Mouse (Mus musculus): Measurements from ENCODE around the gene Lrrc36.

Lrrc36 gene

GRCm38 (mm10) chr8:105488082-105488481, 74.7 kb downstream of the Lrrc36 start:
- DNase-seq = no peak

- no peak for DNase-seq
Measured at GRCm38 (mm10) chr8:105489281-105489680, 75.9 kb downstream of the Lrrc36 start.

DNA sequence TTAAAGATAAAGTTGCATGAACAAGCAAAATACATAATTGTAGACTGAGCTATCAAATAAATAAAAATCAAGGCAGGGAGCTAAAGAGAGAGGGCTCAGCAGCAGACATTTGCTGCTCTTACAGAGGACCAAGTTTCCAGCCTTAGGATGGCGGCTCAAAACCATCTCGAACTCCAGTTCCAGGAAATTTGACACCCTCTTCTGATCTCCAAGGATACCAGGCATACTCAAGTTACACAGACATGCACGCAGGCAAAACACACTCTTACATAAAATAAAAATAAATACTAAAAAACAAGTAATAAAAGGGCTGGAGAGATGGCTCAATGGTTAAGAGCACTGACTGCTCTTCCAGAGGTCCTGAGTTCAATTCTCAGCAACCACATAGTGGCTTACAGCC, 80.1 kb downstream of the Lrrc36 start:
- DNase-seq = no peak

DNA sequence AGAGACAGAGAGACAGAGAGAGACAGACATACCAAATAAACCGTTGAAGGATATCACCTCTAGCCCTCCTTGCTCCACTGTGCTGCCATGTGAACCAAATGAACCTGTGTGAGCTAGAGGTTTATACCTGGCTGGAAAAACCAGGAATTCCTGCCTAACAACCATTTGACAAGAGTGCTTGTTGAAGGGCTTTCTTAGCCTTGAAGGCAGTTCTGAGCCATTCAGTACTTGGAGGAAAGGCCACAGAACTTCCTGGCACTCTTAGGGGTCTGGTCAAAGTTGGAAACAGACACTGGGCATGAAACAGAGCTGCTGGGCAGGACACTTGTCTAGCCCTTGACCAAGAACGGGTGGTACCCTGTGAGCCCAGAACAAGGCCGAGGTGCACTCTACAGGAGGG, 81.2 kb downstream of the Lrrc36 start:
- no peak for DNase-seq

GRCm38 (mm10) chr8:105495350-105496302, 82.3 kb downstream of the Lrrc36 start:
- DNase-seq = no peak

GRCm38 (mm10) chr8:105496439-105497180, 83.2 kb downstream of the Lrrc36 start, which contains the start of gene Zdhhc1:
Zdhhc1 (minus strand) TSS chr8:105496902.
- peak; percentile 87 for DNase-seq

DNA sequence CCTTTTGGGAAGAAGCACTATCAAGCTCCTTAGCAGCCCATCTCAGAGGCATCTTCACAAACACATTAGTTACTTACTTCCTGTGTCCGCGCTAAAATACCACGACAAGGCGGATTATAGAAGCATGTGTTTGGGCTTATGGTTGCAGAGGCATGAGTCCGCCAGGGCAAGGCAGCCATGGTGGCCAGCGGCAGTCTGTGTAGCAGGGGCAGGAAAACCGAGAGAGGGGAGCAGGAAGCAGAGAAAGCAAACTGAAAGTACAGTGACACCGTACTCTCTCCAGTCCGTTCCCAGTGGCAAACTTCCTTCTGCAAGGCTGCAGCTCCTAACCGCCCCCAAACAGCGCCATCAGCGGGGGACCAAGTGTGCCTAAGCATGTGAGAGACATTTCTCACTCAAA, 86.4 kb downstream of the Lrrc36 start:
- peak; percentile 12 for DNase-seq

DNA sequence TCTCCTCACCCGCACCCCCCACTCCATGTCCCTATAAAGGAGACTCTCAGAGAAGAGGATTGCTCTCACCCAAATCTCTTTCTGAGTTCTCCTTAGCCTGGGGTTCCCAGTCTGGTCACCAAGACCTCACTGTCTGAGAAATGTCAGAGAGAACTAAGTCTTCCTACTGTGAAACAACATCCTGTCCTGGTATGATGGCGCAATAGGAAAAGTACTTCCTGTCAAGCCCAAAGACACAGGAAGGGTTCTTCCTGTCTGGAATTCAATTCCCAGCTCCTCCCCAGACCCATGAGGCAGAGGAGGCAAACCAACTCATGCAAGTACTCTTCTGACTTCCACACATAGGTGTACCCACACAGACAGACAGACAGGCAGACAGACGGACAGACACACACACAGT, 91.2 kb downstream of the Lrrc36 start:
- no peak for DNase-seq

DNA sequence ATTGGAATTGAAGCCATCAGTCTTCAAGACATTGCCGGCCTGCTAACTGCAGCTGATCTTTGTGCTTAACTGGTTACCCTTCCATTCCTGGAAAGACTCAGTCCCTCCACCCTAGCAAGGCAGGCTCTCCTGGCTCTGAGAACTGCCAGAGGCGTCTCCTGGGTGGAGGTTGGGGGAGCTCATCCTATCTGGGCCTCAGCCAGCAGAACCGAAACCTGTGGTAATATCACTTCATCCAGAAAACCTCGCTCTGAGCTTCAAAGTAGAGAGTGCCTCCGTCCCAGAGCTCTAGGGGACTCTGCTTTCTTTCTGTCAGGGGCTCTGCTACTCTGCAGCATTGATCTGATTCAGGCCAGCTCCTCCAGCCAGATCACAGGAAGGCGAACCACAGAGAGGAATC, 93.6 kb downstream of the Lrrc36 start:
- no peak for DNase-seq

GRCm38 (mm10) chr8:105508758-105509157, 95.4 kb downstream of the Lrrc36 start:
- DNase-seq = no peak

DNA sequence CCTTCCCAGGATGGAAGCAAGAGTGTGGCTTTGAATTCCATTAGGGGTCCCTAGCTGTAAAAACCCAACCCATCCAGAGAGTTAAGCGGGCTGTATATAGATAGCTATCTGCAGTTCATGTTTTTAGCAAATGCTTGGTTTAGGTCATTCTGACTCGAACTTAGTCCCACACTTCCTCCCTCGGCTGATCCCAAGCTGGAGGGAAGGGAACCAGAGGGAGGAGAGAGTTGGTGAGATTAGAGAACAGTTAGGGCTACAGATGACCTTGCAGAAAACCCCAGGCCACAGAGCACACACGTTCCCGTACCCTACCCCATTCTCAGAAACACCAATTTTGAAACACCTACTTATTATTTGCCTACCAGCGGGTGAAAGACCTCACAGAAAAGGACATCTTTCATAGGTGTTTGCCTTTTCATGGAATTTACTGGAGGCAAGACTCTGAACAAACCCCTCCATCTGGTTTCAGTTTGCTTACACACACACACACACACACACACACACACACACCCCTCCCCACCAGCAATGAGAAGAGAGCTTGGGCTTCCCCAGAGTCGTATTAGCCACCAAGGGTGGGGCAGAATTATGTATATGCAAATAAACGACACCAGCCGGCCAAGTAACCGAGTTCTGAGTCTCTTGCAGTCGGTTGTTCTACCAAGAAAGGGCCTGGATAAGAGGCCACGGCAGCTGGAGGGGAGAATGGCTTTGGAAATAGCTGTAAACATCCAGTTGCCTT, 96.8 kb downstream of the Lrrc36 start:
- no peak for DNase-seq

Data from thymus, postnatal 14 days (tissue).